Mouse (Mus musculus) liver, adult 2 months (tissue): ENCODE measurements around the gene Gm49318.

Experiments
- CTCF ChIP-seq: fragments of 200-500 bp; IDR thresholded peaks from 2 replicates; pipeline ENCODE4 v1.5.1; 2011; ENCODE audit warnings: low read depth, low read length, control low read depth
- POLR2A ChIP-seq: fragments of 200-500 bp; IDR thresholded peaks from 2 replicates; pipeline ENCODE4 v1.6.1; 2011; ENCODE audit warnings: low read length, control low read depth; ENCODE audit not compliant: insufficient read depth; ENCODE audit errors: extremely low read depth

DNA sequence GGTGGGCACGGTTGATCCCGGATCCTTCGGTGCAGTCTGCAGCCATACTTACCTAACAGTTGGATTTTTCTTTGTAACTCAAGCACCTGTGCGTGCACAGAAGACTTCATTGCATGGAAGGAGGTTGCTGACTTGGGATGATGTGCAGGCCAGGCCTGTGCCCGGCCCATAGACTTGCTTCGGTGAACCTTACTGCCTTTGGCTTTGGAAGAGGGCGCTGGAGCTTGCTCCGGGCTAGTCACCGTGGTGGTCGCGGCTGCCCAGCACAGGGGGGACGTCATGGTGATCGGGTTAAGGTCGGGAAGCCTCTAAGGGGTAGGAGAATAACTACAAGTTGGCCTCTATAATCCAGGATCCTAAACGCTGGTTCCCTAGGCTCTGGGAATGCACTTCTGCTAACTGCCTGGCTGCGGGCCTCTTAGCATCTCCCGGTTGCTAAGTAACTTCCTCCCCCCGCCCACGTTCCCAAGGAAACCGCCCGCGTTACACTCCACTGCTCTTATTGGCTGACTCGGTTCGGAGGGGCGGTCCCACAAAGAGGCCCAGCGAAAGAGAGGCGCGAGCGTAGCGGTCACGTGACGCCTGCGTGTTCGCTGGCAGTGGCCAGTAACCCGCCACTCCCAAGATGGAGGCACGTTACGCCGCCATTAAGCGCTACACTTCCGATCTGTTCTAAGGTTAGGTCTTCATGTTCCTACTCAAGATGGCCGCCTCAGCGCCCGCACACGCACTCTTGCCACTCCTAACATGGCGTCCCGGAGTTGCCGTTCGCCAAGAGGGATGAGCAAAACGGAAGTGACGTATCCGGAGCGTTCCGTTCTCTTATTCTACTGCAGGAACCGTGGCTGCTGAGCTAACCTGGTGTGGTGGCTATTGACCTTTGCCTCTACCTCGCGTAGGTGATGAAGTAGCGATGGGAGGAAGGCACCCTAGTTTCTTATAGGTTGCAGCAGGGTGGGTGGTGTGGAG is 68.6 kb downstream of the Gm49318 start, which contains the start of the genes Ccdc151 and Prkcsh:
- TF ChIP-seq CTCF (no peak), POLR2A (peak; percentile 62; the same call in 1 of the 2 replicates)
